Mouse (Mus musculus) heart, embryonic 10.5 days (tissue): ENCODE measurements around the gene Fam186b. TPM values are rescaled to one million over a fixed set of nuclear protein-coding genes. Genes with fewer than 3 reads are reported as not detected.
A peak's percentile ranks its signal among the peaks of the same experiment; 100 is the strongest.

Experiments used
- DNase-seq: peaks from one replicate; pipeline ENCODE4 v3.0.0-alpha.2; 2017; ENCODE audit warnings: low spot score
- H3K27ac ChIP-seq: fragments of 300-500 bp; sonication (generic); 2 replicates; pipeline ENCODE4 v1.5.1; 2016; ENCODE audit warnings: mild to moderate bottlenecking
- H3K27me3 ChIP-seq: fragments of 300-500 bp; sonication (generic); 2 replicates; pipeline ENCODE4 v1.6.1; 2016; ENCODE audit warnings: mild to moderate bottlenecking; ENCODE audit not compliant: poor library complexity, insufficient read depth, severe bottlenecking
- H3K36me3 ChIP-seq: fragments of 300-500 bp; sonication (generic); 2 replicates; pipeline ENCODE4 v1.6.1; 2016; ENCODE audit warnings: mild to moderate bottlenecking, moderate library complexity
- H3K4me1 ChIP-seq: fragments of 300-500 bp; sonication (generic); 2 replicates; pipeline ENCODE4 v1.6.1; 2016; ENCODE audit warnings: mild to moderate bottlenecking
- H3K4me3 ChIP-seq: fragments of 300-500 bp; sonication (generic); 2 replicates; pipeline ENCODE4 v1.5.1; 2016; ENCODE audit warnings: mild to moderate bottlenecking, moderate library complexity
- H3K9me3 ChIP-seq: fragments of 300-500 bp; sonication (generic); 2 replicates; pipeline ENCODE4 v1.6.1; 2016; ENCODE audit warnings: mild to moderate bottlenecking, moderate library complexity
- WGBS: fragments of 180-500 bp; shearing (Covaris S2); methylation state at CpG from one replicate; pipeline ENCODE4 v1.1.7; 2016; 5-methylcytosine and 5-hydroxymethylcytosine counted together
- polyA plus RNA-seq: library from polyadenylated mRNA; unstranded; fragments of >200 nt; fragmentation: Nextera tagmentation; extraction: Ambion mirVana; gene quantifications from 2 replicates; pipeline ENCODE4 v1.2.1, GENCODE M21; 2016

The Fam186b gene
- 0.19 and 0.37 TPM in 2 replicates for polyA plus RNA-seq

- peak within 1 kb of the TSS; percentile 81 for H3K4me3 ChIP-seq
- H3K4me1 ChIP-seq, result peaks cover 12% of the 10 kb centered on the region
- H3K27ac ChIP-seq, result peak within 1 kb of the TSS; percentile 93
- no peaks in the 10 kb centered on the region for H3K27me3 ChIP-seq
- H3K36me3 ChIP-seq, result peaks cover 6% of the 10 kb centered on the region; the same call in 1 of the 2 replicates
- DNase-seq, result no peak
- H3K9me3 ChIP-seq, result no peaks in the 10 kb centered on the region
- WGBS, result 1% methylated on average over 10 of the region's 17 CpGs
Observed at GRCm38 (mm10) chr15:99295484-99295981, at the start of gene Fam186b. TSS of gene Fam186b (minus strand) at chr15:99295888.

GRCm38 (mm10) chr15:99344961-99345360, 49.3 kb upstream of the Fam186b start:
- peaks cover 72% of the 10 kb centered on the region for H3K4me1 ChIP-seq
- no peak overlapping the region for H3K4me3 ChIP-seq
- DNase-seq, result no peak
- 47% methylated on average over 4 of the region's 4 CpGs for WGBS
- H3K9me3 ChIP-seq, result no peaks in the 10 kb centered on the region
- peak overlapping the region; percentile 83 for H3K27ac ChIP-seq
- 0 out of 2 replicates have a peak, but pooled peaks cover 2% of the 10 kb centered on the region for H3K36me3 ChIP-seq
- H3K27me3 ChIP-seq, result no peaks in the 10 kb centered on the region

GRCm38 (mm10) chr15:99344148-99344870, 48.6 kb upstream of the Fam186b start:
- Histone ChIP-seq H3K4me3 (peak overlapping the region; percentile 25), H3K27me3 (no peaks in the 10 kb centered on the region), H3K9me3 (no peaks in the 10 kb centered on the region), H3K4me1 (peaks cover 73% of the 10 kb centered on the region), H3K27ac (peak overlapping the region; percentile 83), H3K36me3 (0 out of 2 replicates have a peak, but pooled peaks cover 2% of the 10 kb centered on the region)
- DNase-seq, result no peak
- WGBS, result 59% methylated on average over 8 of the region's 8 CpGs

- Histone ChIP-seq H3K9me3 (no peaks in the 10 kb centered on the region), H3K27me3 (no peaks in the 10 kb centered on the region), H3K27ac (peak overlapping the region; percentile 83), H3K4me1 (peaks cover 80% of the 10 kb centered on the region), H3K36me3 (no peaks in the 10 kb centered on the region), H3K4me3 (peak overlapping the region; percentile 25)
- no peak for DNase-seq
- 22% methylated on average over 5 of the region's 5 CpGs for WGBS
Observed at GRCm38 (mm10) chr15:99343414-99344147, 47.9 kb upstream of the Fam186b start.

DNA sequence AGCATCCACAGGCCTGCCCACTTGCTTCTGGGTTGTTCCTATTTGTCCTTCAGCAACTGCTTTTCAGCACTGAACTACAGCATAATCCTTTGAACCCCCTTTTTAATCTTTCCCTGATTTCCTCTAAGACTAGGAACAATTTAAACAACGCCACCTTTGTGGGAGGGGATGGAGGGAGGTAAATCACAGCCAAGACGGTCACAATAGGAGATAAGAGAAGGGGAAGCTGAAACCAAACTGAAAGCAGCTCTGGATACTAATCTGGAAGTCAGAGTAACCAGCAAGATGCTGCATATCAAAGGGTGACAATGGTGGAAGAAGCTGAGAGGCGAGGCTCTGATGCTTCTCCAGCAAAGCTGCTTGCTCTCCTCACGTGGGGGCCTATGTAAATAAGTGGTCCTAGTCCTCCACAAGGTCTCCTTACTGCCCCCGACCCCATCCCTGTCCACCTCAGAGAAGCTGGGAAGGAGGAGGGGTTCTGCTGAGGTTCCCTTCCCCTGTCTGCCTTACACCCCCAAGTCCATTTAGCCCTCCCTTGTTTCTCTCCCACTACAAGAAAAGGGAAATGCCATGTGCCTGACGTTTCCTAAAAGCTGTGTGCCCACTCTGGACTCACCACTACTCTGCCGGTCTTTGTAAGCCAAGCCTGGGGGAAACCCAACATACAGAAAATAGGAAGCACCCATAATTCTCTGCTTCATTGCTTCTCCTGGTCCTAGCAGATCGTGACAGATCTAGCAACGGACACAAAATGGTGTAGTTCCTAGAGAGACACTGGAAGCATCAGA, 46.7 kb upstream of the Fam186b start:
- Histone ChIP-seq H3K4me3 (no peak overlapping the region), H3K27me3 (no peaks in the 10 kb centered on the region), H3K36me3 (no peaks in the 10 kb centered on the region), H3K9me3 (no peaks in the 10 kb centered on the region), H3K27ac (peak overlapping the region; percentile 83), H3K4me1 (peaks cover 82% of the 10 kb centered on the region)
- 43% methylated on average over 9 of the region's 9 CpGs for WGBS
- DNase-seq, result no peak

GRCm38 (mm10) chr15:99341102-99341501, 45.4 kb upstream of the Fam186b start:
- Histone ChIP-seq H3K4me3 (no peak overlapping the region), H3K27ac (peak overlapping the region; percentile 83; the same call in 1 of the 2 replicates), H3K27me3 (no peaks in the 10 kb centered on the region), H3K36me3 (no peaks in the 10 kb centered on the region), H3K4me1 (peaks cover 88% of the 10 kb centered on the region), H3K9me3 (no peaks in the 10 kb centered on the region)
- 63% methylated on average over 3 of the region's 3 CpGs for WGBS
- DNase-seq, result no peak

GRCm38 (mm10) chr15:99339669-99340068, 44.0 kb upstream of the Fam186b start:
- peaks cover 93% of the 10 kb centered on the region for H3K4me1 ChIP-seq
- 0 out of 2 replicates have a peak overlapping the region, but pooled peaks have one; percentile 3 for H3K4me3 ChIP-seq
- no peak for DNase-seq
- H3K27me3 ChIP-seq, result no peaks in the 10 kb centered on the region
- peak overlapping the region; percentile 44 for H3K27ac ChIP-seq
- WGBS, result 23% methylated on average over 6 of the region's 6 CpGs
- peaks cover 6% of the 10 kb centered on the region; the same call in 1 of the 2 replicates for H3K36me3 ChIP-seq
- no peaks in the 10 kb centered on the region for H3K9me3 ChIP-seq

GRCm38 (mm10) chr15:99338916-99339315, 43.2 kb upstream of the Fam186b start:
- H3K36me3 ChIP-seq, result peaks cover 9% of the 10 kb centered on the region; the same call in 1 of the 2 replicates
- no peak overlapping the region for H3K4me3 ChIP-seq
- H3K9me3 ChIP-seq, result no peaks in the 10 kb centered on the region
- DNase-seq, result no peak
- H3K27me3 ChIP-seq, result no peaks in the 10 kb centered on the region
- peak overlapping the region; percentile 44; the same call in 1 of the 2 replicates for H3K27ac ChIP-seq
- H3K4me1 ChIP-seq, result peaks cover 93% of the 10 kb centered on the region
- WGBS, result 66% methylated on average over 2 of the region's 2 CpGs

DNA sequence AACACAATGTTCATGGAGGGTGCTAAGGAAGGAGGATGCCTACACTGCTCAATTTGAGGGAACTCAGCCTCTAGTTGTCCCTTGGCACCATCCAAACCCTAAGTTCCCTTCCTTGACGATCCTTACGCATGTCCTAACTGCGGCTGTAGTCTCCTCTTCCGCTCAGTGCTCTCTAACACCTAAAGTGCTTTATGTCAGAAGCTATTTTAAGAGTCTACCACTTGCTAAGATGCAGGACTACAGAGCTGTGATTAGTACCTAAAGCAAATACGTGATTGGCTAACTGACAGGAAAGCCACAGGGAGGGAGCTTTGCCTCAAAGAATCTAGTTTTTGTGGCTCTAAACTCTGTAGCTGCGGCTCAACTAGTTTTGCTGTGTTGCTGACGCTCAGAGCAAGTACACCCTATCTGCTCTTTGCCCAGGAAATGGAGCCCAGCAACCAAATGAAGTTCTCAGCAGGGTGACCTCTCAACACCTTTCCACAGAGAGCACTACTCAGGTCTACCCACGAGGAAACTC, 40.2 kb upstream of the Fam186b start:
- Histone ChIP-seq H3K4me3 (peak overlapping the region; percentile 3; the same call in 1 of the 2 replicates), H3K27me3 (no peaks in the 10 kb centered on the region), H3K4me1 (peaks cover 93% of the 10 kb centered on the region), H3K36me3 (peaks cover 15% of the 10 kb centered on the region), H3K9me3 (no peaks in the 10 kb centered on the region), H3K27ac (peak overlapping the region; percentile 92)
- no peak for DNase-seq
- 39% methylated on average over 8 of the region's 8 CpGs for WGBS

- no peaks in the 10 kb centered on the region for H3K27me3 ChIP-seq
- peaks cover 20% of the 10 kb centered on the region for H3K36me3 ChIP-seq
- no peak for DNase-seq
- peaks cover 92% of the 10 kb centered on the region for H3K4me1 ChIP-seq
- H3K9me3 ChIP-seq, result no peaks in the 10 kb centered on the region
- peak overlapping the region; percentile 92 for H3K27ac ChIP-seq
- 76% methylated on average over 6 of the region's 6 CpGs for WGBS
- H3K4me3 ChIP-seq, result no peak overlapping the region
Observed at GRCm38 (mm10) chr15:99334500-99334899, 38.8 kb upstream of the Fam186b start.

- Histone ChIP-seq H3K9me3 (no peaks in the 10 kb centered on the region), H3K27me3 (no peaks in the 10 kb centered on the region), H3K4me3 (peak overlapping the region; percentile 31), H3K4me1 (peaks cover 92% of the 10 kb centered on the region), H3K27ac (peak overlapping the region; percentile 92), H3K36me3 (peaks cover 28% of the 10 kb centered on the region)
- 68% methylated on average over 3 of the region's 3 CpGs for WGBS
- no peak for DNase-seq
Observed at GRCm38 (mm10) chr15:99333676-99334065, 38.0 kb upstream of the Fam186b start.
